Mouse (Mus musculus) limb, embryonic 13.5 days (tissue): ENCODE results near the gene Spaca9. TPM values are rescaled to one million over a fixed set of nuclear protein-coding genes. Genes with fewer than 3 reads are reported as not detected.

ENCODE experiments used
- ATAC-seq: fragments of 200-750 bp; cut with Nextera tagmentation; 2 replicates; pipeline ENCODE4 v1.8.0; 2017; ENCODE audit warnings: low read depth, moderate number of reproducible peaks, moderate TSS enrichment; ENCODE audit not compliant: low FRiP score
- H3K27ac ChIP-seq: fragments of 300-500 bp; sonication (generic); 2 replicates; pipeline ENCODE4 v1.5.1; 2015; ENCODE audit warnings: inconsistent platforms, mild to moderate bottlenecking, moderate library complexity
- H3K27me3 ChIP-seq: fragments of 300-500 bp; sonication (generic); 2 replicates; pipeline ENCODE4 v1.6.1; 2015; ENCODE audit warnings: mild to moderate bottlenecking, inconsistent platforms
- H3K36me3 ChIP-seq: fragments of 300-500 bp; sonication (generic); 2 replicates; pipeline ENCODE4 v1.6.1; 2015; ENCODE audit warnings: inconsistent platforms, mild to moderate bottlenecking, moderate library complexity
- H3K4me1 ChIP-seq: fragments of 300-500 bp; sonication (generic); 2 replicates; pipeline ENCODE4 v1.6.1; 2015; ENCODE audit warnings: inconsistent platforms
- H3K4me2 ChIP-seq: fragments of 300-500 bp; sonication (generic); replicated peaks from 2 replicates; pipeline ENCODE4 v1.6.1; 2015; ENCODE audit warnings: inconsistent platforms, mild to moderate bottlenecking, moderate library complexity
- H3K4me3 ChIP-seq: fragments of 300-500 bp; sonication (generic); 2 replicates; pipeline ENCODE4 v1.5.1; 2015; ENCODE audit warnings: moderate library complexity, mild to moderate bottlenecking, inconsistent platforms
- H3K9ac ChIP-seq: fragments of 300-500 bp; sonication (generic); 2 replicates; pipeline ENCODE4 v1.6.1; 2015; ENCODE audit warnings: mild to moderate bottlenecking, inconsistent platforms
- H3K9me3 ChIP-seq: fragments of 300-500 bp; sonication (generic); 2 replicates; pipeline ENCODE4 v1.6.1; 2016; ENCODE audit warnings: inconsistent platforms
- WGBS: fragments of 180-500 bp; shearing (Covaris S2); methylation state at CpG from one replicate; pipeline ENCODE4 v1.1.7; 2015; 5-methylcytosine and 5-hydroxymethylcytosine counted together
- polyA plus RNA-seq: library from polyadenylated mRNA; unstranded; fragments of >200 nt; fragmentation: Nextera tagmentation; extraction: Ambion mirVana; gene quantifications from 2 replicates; pipeline ENCODE4 v1.2.1, GENCODE M21; 2015

Gene Spaca9
- polyA plus RNA-seq, result 1.7 and 2.0 TPM in 2 replicates

- peak within 1 kb of the TSS; percentile 39; the same call in 1 of the 2 replicates for H3K27ac ChIP-seq
- no peaks in the 10 kb centered on the region for H3K36me3 ChIP-seq
- H3K9me3 ChIP-seq, result no peaks in the 10 kb centered on the region
- no peaks in the 10 kb centered on the region for H3K27me3 ChIP-seq
- peak within 1 kb of the TSS; percentile 67 for H3K4me3 ChIP-seq
- H3K4me2 ChIP-seq, result peak within 1 kb of the TSS; percentile 89
- ATAC-seq, result peak; percentile 86
- peaks cover 12% of the 10 kb centered on the region for H3K4me1 ChIP-seq
- H3K9ac ChIP-seq, result peak within 1 kb of the TSS; percentile 74
- under 1% methylated on average over 53 of the region's 53 CpGs for WGBS
These were observed at the start of gene Spaca9, which contains the start of gene Ak8 for GRCm38 (mm10) chr2:28699361-28700335. Gene Spaca9 (minus strand): TSS chr2:28699727. Gene Ak8 (plus strand): TSS chr2:28700164.

- no peak overlapping the region for H3K27ac ChIP-seq
- H3K9ac ChIP-seq, result no peak overlapping the region
- no peaks in the 10 kb centered on the region for H3K9me3 ChIP-seq
- no peak overlapping the region for H3K4me2 ChIP-seq
- peaks cover 28% of the 10 kb centered on the region for H3K27me3 ChIP-seq
- H3K4me3 ChIP-seq, result no peak overlapping the region
- WGBS, result 84% methylated on average over 2 of the region's 2 CpGs
- no peaks in the 10 kb centered on the region for H3K36me3 ChIP-seq
- no peak for ATAC-seq
- peaks cover 32% of the 10 kb centered on the region for H3K4me1 ChIP-seq
These were observed 48.2 kb upstream of the Spaca9 start for GRCm38 (mm10) chr2:28747705-28748104.

- no peaks in the 10 kb centered on the region for H3K9me3 ChIP-seq
- H3K27ac ChIP-seq, result no peak overlapping the region
- 0 out of 2 replicates have a peak, but pooled peaks have one; percentile 48 for ATAC-seq
- no peaks in the 10 kb centered on the region for H3K36me3 ChIP-seq
- no peak overlapping the region for H3K4me2 ChIP-seq
- peaks cover 22% of the 10 kb centered on the region for H3K27me3 ChIP-seq
- 59% methylated on average over 15 of the region's 15 CpGs for WGBS
- no peak overlapping the region for H3K9ac ChIP-seq
- H3K4me3 ChIP-seq, result no peak overlapping the region
- peaks cover 26% of the 10 kb centered on the region for H3K4me1 ChIP-seq
These were observed 47.3 kb upstream of the Spaca9 start for GRCm38 (mm10) chr2:28746682-28747332.

DNA sequence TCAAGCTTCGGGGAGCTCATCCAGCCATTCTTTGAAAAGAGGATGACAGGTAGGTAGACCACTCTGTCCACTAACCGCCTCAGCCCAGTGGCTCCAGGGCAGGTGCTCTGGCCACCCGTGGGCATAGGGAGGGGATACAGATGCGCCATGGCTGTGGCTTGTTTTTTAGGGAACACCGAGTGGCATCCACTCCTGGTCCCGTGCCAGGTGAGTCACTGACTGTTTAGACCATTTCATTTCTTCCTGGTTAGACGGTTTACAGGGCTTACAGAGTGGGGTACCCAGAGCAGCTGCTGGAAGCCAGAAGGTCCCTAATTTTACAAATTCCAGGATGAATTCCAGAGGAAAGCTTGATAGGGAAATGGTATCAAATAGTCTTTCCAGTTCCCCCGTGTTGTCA lies 43.2 kb upstream of the Spaca9 start:
- no peaks in the 10 kb centered on the region for H3K36me3 ChIP-seq
- ATAC-seq, result no peak
- H3K4me3 ChIP-seq, result no peak overlapping the region
- H3K9ac ChIP-seq, result no peak overlapping the region
- 0 out of 2 replicates have a peak, but pooled peaks cover 12% of the 10 kb centered on the region for H3K4me1 ChIP-seq
- H3K27ac ChIP-seq, result no peak overlapping the region
- H3K9me3 ChIP-seq, result no peaks in the 10 kb centered on the region
- H3K27me3 ChIP-seq, result peaks cover 14% of the 10 kb centered on the region
- 71% methylated on average over 8 of the region's 8 CpGs for WGBS
- no peak overlapping the region for H3K4me2 ChIP-seq

- Histone ChIP-seq H3K9me3 (no peaks in the 10 kb centered on the region), H3K36me3 (no peaks in the 10 kb centered on the region), H3K27ac (no peak overlapping the region), H3K4me3 (no peak overlapping the region), H3K9ac (no peak overlapping the region), H3K4me2 (no peak overlapping the region), H3K27me3 (peaks cover 14% of the 10 kb centered on the region), H3K4me1 (peaks cover 14% of the 10 kb centered on the region)
- no peak for ATAC-seq
- whole genome bisulfite sequencing, result 80% methylated on average over 5 of the region's 5 CpGs
These were observed 40.6 kb upstream of the Spaca9 start for GRCm38 (mm10) chr2:28740159-28740558.

DNA sequence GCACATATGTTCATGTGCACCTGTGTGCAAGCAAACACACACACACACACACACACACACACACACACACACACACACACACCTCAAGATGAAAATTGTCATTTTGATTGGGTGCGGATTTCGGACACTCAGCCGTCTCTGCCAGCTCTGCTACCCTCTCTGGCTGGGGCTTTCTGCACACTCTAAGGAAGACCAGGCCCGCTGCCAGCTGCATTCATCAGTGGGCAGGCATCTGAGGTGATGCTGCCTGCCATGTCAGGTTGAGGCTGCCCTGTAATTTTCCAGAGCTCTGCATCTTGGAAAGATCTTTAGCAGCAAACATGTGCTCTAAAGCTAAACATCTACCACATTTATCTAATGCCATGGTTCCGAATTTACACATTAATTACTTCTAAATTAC lies 37.6 kb upstream of the Spaca9 start:
- no peak for ATAC-seq
- Histone ChIP-seq H3K27me3 (peaks cover 14% of the 10 kb centered on the region), H3K36me3 (no peaks in the 10 kb centered on the region), H3K9me3 (no peaks in the 10 kb centered on the region), H3K4me1 (peaks cover 14% of the 10 kb centered on the region), H3K4me3 (no peak overlapping the region), H3K27ac (no peak overlapping the region), H3K9ac (no peak overlapping the region), H3K4me2 (no peak overlapping the region)
- 84% methylated on average over 5 of the region's 5 CpGs for WGBS

GRCm38 (mm10) chr2:28730676-28731075 lies 31.1 kb upstream of the Spaca9 start:
- Histone ChIP-seq H3K27ac (no peak overlapping the region), H3K27me3 (0 out of 2 replicates have a peak, but pooled peaks cover 3% of the 10 kb centered on the region), H3K9me3 (no peaks in the 10 kb centered on the region), H3K4me3 (no peak overlapping the region), H3K4me1 (peaks cover 30% of the 10 kb centered on the region), H3K36me3 (no peaks in the 10 kb centered on the region), H3K4me2 (no peak overlapping the region), H3K9ac (no peak overlapping the region)
- no peak for ATAC-seq

GRCm38 (mm10) chr2:28727786-28728404 lies 28.4 kb upstream of the Spaca9 start:
- no peaks in the 10 kb centered on the region for H3K9me3 ChIP-seq
- peaks cover 25% of the 10 kb centered on the region for H3K4me1 ChIP-seq
- H3K4me2 ChIP-seq, result no peak overlapping the region; the same call in 1 of the 2 replicates
- no peak overlapping the region; the same call in 1 of the 2 replicates for H3K9ac ChIP-seq
- peaks cover 3% of the 10 kb centered on the region; the same call in 1 of the 2 replicates for H3K27me3 ChIP-seq
- H3K4me3 ChIP-seq, result no peak overlapping the region
- H3K36me3 ChIP-seq, result no peaks in the 10 kb centered on the region
- WGBS, result 16% methylated on average over 16 of the region's 16 CpGs
- no peak overlapping the region for H3K27ac ChIP-seq
- peak; percentile 62 for ATAC-seq

DNA sequence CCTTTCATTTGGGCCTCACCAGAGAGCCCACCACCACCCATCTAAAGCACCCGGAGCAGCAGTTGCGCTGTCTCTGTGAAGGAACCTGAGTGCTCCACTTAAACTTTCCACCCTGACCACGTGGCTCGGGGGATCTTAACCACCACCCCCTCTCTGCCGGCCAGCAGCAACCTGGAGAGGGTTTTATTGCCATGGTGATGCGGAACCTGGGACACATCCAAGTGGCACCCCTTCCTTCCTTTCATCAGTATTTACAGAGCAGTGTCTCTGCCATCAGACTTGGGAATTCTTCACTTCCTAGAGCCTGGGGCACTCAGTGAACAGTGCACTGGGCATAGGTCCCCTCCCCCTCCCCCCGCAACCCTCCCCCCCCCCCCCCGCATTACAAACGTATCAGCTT lies 24.4 kb upstream of the Spaca9 start:
- H3K4me2 ChIP-seq, result no peak overlapping the region
- H3K9me3 ChIP-seq, result no peaks in the 10 kb centered on the region
- no peak for ATAC-seq
- no peak overlapping the region for H3K9ac ChIP-seq
- no peaks in the 10 kb centered on the region for H3K36me3 ChIP-seq
- no peak overlapping the region for H3K4me3 ChIP-seq
- 48% methylated on average over 9 of the region's 9 CpGs for WGBS
- no peak overlapping the region for H3K27ac ChIP-seq
- peaks cover 3% of the 10 kb centered on the region; the same call in 1 of the 2 replicates for H3K27me3 ChIP-seq
- H3K4me1 ChIP-seq, result peaks cover 25% of the 10 kb centered on the region

DNA sequence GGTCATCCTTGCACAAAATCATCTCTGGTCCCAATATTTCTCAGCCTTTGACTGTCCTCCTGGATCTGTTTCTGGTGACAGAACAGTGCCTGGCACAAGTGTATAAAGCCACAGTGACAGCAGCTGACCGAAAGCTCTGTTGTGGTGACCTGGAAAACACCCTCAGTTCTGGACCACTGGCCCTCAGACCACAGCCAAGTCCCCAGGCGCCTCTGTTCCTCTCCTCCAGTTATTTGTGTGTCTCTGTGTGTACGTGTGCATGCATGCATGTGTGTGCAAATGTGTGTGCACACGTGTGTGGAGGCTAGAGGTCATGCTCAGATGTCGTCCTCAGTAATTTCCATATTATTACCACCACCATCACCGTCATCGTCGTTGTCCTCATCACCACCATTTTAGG lies 22.9 kb upstream of the Spaca9 start:
- H3K27me3 ChIP-seq, result no peaks in the 10 kb centered on the region; the same call in 1 of the 2 replicates
- no peaks in the 10 kb centered on the region for H3K36me3 ChIP-seq
- no peak for ATAC-seq
- H3K9me3 ChIP-seq, result no peaks in the 10 kb centered on the region
- no peak overlapping the region for H3K27ac ChIP-seq
- 90% methylated on average over 8 of the region's 8 CpGs for WGBS
- no peak overlapping the region for H3K4me2 ChIP-seq
- H3K4me3 ChIP-seq, result no peak overlapping the region
- no peak overlapping the region for H3K9ac ChIP-seq
- peaks cover 10% of the 10 kb centered on the region for H3K4me1 ChIP-seq

DNA sequence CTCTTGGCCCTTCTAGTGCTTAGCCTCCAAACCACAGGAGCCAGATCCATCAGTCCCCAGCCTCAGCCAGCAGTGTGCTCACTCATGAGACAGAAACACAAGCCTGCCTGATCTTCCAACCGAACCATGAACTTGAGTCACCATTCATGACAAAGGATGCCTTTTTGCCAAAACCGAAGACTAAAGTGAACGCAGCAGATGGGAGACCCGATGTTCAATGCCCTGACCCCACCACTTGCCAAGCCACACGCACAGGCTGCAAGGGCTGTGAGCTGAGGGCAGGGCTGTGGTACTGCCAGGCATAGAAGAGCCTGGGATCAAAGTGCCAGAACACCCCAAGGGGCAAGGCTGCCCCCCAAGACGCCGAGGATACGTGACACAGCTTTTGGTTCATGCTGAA lies 13.5 kb upstream of the Spaca9 start:
- Histone ChIP-seq H3K9ac (no peak overlapping the region; the same call in 1 of the 2 replicates), H3K27ac (peak overlapping the region; percentile 22; the same call in 1 of the 2 replicates), H3K36me3 (no peaks in the 10 kb centered on the region), H3K4me3 (no peak overlapping the region), H3K4me2 (no peak overlapping the region), H3K9me3 (no peaks in the 10 kb centered on the region), H3K27me3 (no peaks in the 10 kb centered on the region), H3K4me1 (peaks cover 13% of the 10 kb centered on the region)
- ATAC-seq, result no peak
- WGBS, result 81% methylated on average over 8 of the region's 8 CpGs

- H3K4me2 ChIP-seq, result no peak overlapping the region
- H3K9me3 ChIP-seq, result no peaks in the 10 kb centered on the region
- H3K9ac ChIP-seq, result no peak overlapping the region
- no peaks in the 10 kb centered on the region for H3K27me3 ChIP-seq
- H3K27ac ChIP-seq, result no peak overlapping the region
- H3K4me3 ChIP-seq, result no peak overlapping the region
- H3K36me3 ChIP-seq, result no peaks in the 10 kb centered on the region
- no peak for ATAC-seq
- 25% methylated on average over 6 of the region's 6 CpGs for WGBS
- H3K4me1 ChIP-seq, result peaks cover 25% of the 10 kb centered on the region
These were observed 7.3 kb upstream of the Spaca9 start for GRCm38 (mm10) chr2:28706787-28707186.
